Mouse (Mus musculus) heart, postnatal 0 days (tissue): ENCODE data around the gene Galnt5.

Experiments used
- CTCF ChIP-seq: IDR thresholded peaks from 2 replicates; pipeline ENCODE4 v1.5.1; 2016; ENCODE audit warnings: antibody characterized with exemption, control low read depth, low read depth
- EP300 ChIP-seq: IDR thresholded peaks from 2 replicates; pipeline ENCODE4 v1.6.1; 2016; ENCODE audit warnings: antibody characterized with exemption, low read depth

DNA sequence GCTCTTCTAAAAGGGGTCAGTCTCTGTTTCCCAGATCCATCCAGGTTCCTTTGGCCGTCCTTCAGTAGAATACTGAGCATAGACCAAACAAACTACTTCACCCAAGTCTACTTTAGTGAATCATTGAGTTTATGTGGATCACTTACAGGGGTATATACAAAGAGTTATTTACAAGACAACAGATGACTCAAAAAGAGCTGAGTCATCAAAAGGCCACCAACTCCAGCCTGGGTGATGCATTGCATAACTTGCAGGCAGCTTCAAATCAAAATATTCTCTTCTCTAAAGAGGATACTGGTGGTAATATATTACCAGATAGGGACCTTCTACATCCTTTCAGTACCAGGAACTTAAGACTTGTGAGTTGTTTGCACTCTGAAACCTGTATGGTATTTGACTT lies 88.7 kb downstream of the Galnt5 start:
- TF ChIP-seq CTCF (no peak), EP300 (no peak)
